Mouse (Mus musculus): Measurements from ENCODE around the gene Rusc2.

GRCm38 (mm10) chr4:43336176-43336575 lies 45.6 kb upstream of the Rusc2 start:
- TF ChIP-seq CTCF (IDR thresholded peaks at IDR 0.05; ENCODE audit: extremely low read depth, insufficient read depth, insufficient read length, insufficient replicate concordance) (no peak), POLR2A (IDR thresholded peaks at IDR 0.05; ENCODE audit: low read depth, low read length) (no peak)

Data from spleen, adult 2 months (tissue).